Mouse (Mus musculus) cortical plate, adult 2 months (tissue): ENCODE results near the gene Mgat2.

Experiments
- CTCF ChIP-seq: fragments of 200-500 bp; IDR thresholded peaks from 2 replicates; pipeline ENCODE4 v1.5.1; 2011; ENCODE audit warnings: mild to moderate bottlenecking, control low read depth, low read length; ENCODE audit not compliant: insufficient read depth; ENCODE audit errors: extremely low read depth
- POLR2A ChIP-seq: fragments of 200-500 bp; IDR thresholded peaks from 2 replicates; pipeline ENCODE4 v1.6.1; 2011; ENCODE audit warnings: mild to moderate bottlenecking, low read length, control low read depth; ENCODE audit not compliant: insufficient read depth; ENCODE audit errors: extremely low read depth

GRCm38 (mm10) chr12:69197378-69198163 is 13.6 kb downstream of the Mgat2 start:
- TF ChIP-seq CTCF (no peak), POLR2A (no peak)
